Mouse (Mus musculus) embryonic facial prominence, embryonic 10.5 days (tissue): ENCODE data around the gene Car10. TPM values are rescaled to one million over a fixed set of nuclear protein-coding genes. Genes with fewer than 3 reads are reported as not detected.

Source experiments
- DNase-seq: peaks from one replicate; pipeline ENCODE4 v3.0.0-alpha.2; 2017; ENCODE audit warnings: low spot score
- H3K27ac ChIP-seq: fragments of 300-500 bp; sonication (generic); replicated peaks from 2 replicates; pipeline ENCODE4 v1.5.1; 2016; ENCODE audit warnings: mild to moderate bottlenecking
- H3K27me3 ChIP-seq: fragments of 300-500 bp; sonication (generic); replicated peaks from 2 replicates; pipeline ENCODE4 v1.6.1; 2016; ENCODE audit warnings: low read depth, mild to moderate bottlenecking; ENCODE audit not compliant: poor library complexity, severe bottlenecking
- H3K36me3 ChIP-seq: fragments of 300-500 bp; sonication (generic); replicated peaks from 2 replicates; pipeline ENCODE4 v1.6.1; 2016; ENCODE audit warnings: mild to moderate bottlenecking, moderate library complexity
- H3K4me1 ChIP-seq: fragments of 300-500 bp; sonication (generic); 2 replicates; pipeline ENCODE4 v1.6.1; 2016
- H3K4me3 ChIP-seq: fragments of 300-500 bp; sonication (generic); 2 replicates; pipeline ENCODE4 v1.5.1; 2016; ENCODE audit warnings: mild to moderate bottlenecking, moderate library complexity
- H3K9me3 ChIP-seq: fragments of 300-500 bp; sonication (generic); 2 replicates; pipeline ENCODE4 v1.6.1; 2016; ENCODE audit warnings: mild to moderate bottlenecking
- WGBS: fragments of 180-500 bp; shearing (Covaris S2); methylation state at CpG from one replicate; pipeline ENCODE4 v1.1.7; 2016; 5-methylcytosine and 5-hydroxymethylcytosine counted together
- polyA plus RNA-seq: library from polyadenylated mRNA; unstranded; fragments of >200 nt; fragmentation: Nextera tagmentation; extraction: Ambion mirVana; gene quantifications from 2 replicates; pipeline ENCODE4 v1.2.1, GENCODE M21; 2016

Car10 gene
- polyA plus RNA-seq, 1 experiment from 2014 or later: 0.41 TPM

DNA sequence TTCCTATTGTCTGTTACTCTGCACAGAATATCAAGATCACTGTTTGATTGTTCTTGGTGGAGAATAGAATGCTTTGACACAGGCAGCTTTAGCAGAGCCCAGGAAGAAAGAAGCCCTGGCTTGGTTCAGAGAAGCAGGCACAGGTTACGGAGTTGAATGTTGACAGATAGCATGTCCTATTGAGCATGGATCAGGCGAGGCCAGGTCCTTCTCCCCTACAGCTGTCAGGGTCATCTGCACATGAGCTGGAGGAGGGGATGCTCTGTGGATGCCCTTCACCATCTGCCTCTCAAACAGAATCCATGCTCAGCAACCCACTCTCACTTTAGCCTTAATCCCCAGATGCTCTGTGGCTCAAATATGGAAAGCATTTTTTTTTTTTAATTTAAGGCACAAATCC is 339.1 kb downstream of the Car10 start:
- 63% methylated on average over 2 of the region's 2 CpGs for WGBS
- Histone ChIP-seq H3K27ac (no peak overlapping the region), H3K27me3 (no peaks in the 10 kb centered on the region), H3K4me1 (no peaks in the 10 kb centered on the region), H3K4me3 (no peak overlapping the region), H3K36me3 (no peaks in the 10 kb centered on the region), H3K9me3 (no peaks in the 10 kb centered on the region)
- no peak for DNase-seq

DNA sequence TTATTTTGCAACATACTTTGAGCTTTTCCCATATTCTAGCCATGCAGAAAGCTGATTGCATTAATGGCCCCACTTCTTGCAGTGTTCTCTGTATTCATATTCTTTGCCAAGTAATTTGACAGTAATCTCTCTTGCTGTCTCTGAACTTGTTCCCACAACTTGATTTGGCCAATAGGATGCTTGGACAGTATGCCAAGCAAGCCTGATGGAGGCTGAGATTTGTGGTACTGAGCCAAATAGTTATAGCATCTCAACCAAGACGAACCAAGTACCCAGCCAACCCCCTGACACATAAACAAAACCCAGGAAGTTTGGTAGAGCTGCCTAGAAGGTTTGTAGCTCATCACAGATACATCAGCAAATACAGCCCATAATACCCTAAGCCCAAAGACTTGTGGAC is 342.6 kb downstream of the Car10 start:
- WGBS: 74% methylated on average over 1 of the region's 1 CpGs
- no peak overlapping the region for H3K27ac ChIP-seq
- no peaks in the 10 kb centered on the region for H3K9me3 ChIP-seq

DNA sequence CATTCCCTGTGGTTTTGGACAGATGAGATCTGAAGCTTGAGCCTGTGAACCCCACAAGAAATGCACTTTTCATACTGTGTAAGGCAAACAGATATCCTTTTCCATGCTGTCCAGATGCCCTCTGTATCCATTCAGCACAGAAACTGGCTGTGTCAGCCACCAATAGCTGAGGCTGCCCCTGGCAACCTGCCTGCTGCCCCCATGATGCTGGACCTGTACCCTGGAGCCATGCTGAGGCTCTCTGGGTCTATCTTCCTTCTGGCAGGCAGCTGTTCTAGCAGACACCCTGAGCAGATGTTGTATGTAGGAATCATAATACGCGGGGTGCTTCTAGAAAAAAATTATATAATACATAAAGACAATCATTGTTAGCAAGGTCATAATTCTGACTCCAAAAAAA is 345.9 kb downstream of the Car10 start:
- H3K27me3 ChIP-seq: no peaks in the 10 kb centered on the region
- no peaks in the 10 kb centered on the region for H3K9me3 ChIP-seq
- H3K4me1 ChIP-seq: no peaks in the 10 kb centered on the region
- H3K4me3 ChIP-seq: no peak overlapping the region
- H3K27ac ChIP-seq: no peak overlapping the region
- WGBS: 91% methylated on average over 2 of the region's 2 CpGs
- no peaks in the 10 kb centered on the region for H3K36me3 ChIP-seq
- DNase-seq: no peak

More for the DNA sequence above, 342.6 kb downstream of the Car10 start:
- Histone ChIP-seq H3K27me3 (no peaks in the 10 kb centered on the region), H3K4me3 (no peak overlapping the region), H3K4me1 (no peaks in the 10 kb centered on the region), H3K36me3 (no peaks in the 10 kb centered on the region)
- no peak for DNase-seq

DNA sequence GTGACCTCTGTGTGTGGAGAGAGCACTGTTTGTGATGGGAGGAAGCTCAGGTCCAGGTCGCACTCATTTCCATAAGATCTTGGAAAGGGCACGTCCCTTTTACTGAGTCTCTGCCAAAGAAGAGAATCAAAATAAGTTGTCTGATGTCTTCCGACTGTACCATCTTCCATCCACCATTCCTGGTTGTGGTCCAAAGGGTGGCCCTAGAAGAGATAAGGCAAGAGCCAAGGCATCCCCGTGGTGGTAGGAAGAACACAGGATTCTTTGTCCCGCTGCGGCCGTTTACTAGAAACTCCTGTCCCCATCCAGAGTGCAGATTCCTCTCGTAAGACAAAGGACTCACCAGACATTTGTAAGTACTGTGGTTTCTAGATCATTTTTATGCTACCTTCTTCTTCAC is 346.9 kb downstream of the Car10 start:
- Histone ChIP-seq H3K27ac (no peak overlapping the region), H3K4me3 (no peak overlapping the region), H3K27me3 (no peaks in the 10 kb centered on the region), H3K4me1 (no peaks in the 10 kb centered on the region), H3K36me3 (no peaks in the 10 kb centered on the region), H3K9me3 (no peaks in the 10 kb centered on the region)
- DNase-seq: no peak
- 79% methylated on average over 8 of the region's 8 CpGs for WGBS

DNA sequence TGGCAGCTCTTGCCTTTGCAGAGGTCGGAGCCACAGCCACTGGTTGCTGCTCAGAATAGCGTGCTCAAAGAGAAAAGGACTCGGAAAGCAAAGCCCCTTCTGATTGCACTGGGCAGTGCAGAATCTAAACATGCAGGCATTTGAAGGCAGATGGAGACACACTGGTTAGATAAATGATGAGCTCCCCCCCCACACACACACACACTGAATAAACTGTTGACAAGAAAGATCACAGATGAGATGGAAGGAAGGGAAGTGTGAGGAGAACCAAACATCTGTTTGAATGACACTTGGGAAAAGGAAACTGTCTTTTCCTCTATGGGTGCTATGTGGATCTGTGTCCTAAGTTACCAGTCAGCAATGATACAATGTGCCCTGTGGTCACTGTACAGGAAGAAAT is 349.7 kb downstream of the Car10 start:
- no peak overlapping the region for H3K4me3 ChIP-seq
- no peak overlapping the region for H3K27ac ChIP-seq
- H3K4me1 ChIP-seq: no peaks in the 10 kb centered on the region
- H3K27me3 ChIP-seq: no peaks in the 10 kb centered on the region
- no peaks in the 10 kb centered on the region for H3K36me3 ChIP-seq
- no peaks in the 10 kb centered on the region for H3K9me3 ChIP-seq
- 78% methylated on average over 3 of the region's 3 CpGs for WGBS
- no peak for DNase-seq

DNA sequence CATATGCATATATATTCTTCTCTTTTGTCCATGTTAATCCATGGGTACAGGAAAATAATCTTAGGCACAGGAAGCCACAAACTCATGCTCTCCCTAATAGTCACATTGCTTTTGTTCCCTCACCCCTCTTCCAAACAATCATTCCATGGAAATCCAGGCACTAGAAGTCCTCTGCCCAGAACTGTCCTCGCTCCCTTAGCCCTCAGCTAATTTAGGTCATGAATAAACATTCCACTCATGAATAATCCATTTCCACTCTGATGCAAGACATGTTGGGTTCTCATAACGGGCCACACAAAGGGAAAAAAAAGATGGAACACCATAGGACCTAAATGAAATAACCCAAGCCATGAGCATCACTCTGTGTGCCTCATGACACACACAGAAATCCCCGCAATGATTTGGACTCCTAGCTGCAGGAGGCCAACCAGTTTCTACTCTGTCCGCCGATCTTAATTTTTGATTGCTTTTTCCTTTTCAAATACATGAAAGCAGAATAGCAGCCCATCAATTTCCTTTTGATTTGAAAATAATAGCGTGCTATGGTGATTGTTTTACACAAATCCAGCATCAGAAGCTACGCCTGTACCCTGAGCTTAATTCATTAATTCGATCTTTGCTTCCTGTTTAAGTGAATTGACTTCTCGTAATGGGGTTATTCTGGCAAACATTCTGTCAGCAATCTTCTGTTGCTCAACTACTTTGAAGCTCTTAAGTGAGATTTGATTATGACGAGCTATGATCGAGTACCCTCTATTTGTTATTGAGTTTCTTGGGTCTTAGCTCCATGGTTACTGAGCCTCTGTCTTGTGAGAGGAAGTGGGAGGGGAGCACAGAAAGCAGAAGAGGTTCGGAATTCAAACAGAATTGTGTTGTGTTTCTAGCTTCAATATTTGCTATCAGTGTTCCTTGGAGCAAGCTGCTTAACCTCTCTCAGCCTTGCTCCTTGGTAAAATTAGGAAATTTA is 350.7 kb downstream of the Car10 start:
- WGBS: 82% methylated on average over 12 of the region's 12 CpGs

DNA sequence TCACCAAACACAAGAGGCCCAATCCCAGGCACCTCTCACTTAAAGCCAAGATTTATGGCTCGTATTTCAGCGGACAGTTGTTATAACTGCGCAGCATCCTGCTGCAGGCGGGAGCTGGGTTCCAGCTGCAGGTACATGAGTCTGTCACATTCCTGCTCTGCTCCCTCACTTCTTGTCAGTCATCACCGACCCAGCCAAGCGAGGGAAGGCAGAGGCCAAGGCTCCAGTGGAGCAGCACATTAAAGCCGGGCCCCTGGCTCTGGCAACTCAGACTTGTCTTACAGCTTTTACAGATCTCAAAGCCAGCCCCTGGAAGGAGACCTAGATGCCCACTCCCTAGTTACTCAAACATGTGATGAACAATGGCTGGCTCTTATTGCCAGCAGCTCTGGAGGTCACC is 352.7 kb downstream of the Car10 start:
- WGBS: 75% methylated on average over 7 of the region's 7 CpGs
- peak; percentile 10 for DNase-seq
- Histone ChIP-seq H3K36me3 (no peaks in the 10 kb centered on the region), H3K4me1 (no peaks in the 10 kb centered on the region), H3K27ac (no peak overlapping the region), H3K4me3 (no peak overlapping the region), H3K27me3 (no peaks in the 10 kb centered on the region), H3K9me3 (no peaks in the 10 kb centered on the region)

More for the DNA sequence above, 350.7 kb downstream of the Car10 start:
- no peaks in the 10 kb centered on the region for H3K9me3 ChIP-seq
- H3K36me3 ChIP-seq: no peaks in the 10 kb centered on the region
- no peaks in the 10 kb centered on the region for H3K4me1 ChIP-seq
- H3K27me3 ChIP-seq: no peaks in the 10 kb centered on the region
- no peak overlapping the region for H3K27ac ChIP-seq
- no peak overlapping the region for H3K4me3 ChIP-seq
- DNase-seq: no peak

DNA sequence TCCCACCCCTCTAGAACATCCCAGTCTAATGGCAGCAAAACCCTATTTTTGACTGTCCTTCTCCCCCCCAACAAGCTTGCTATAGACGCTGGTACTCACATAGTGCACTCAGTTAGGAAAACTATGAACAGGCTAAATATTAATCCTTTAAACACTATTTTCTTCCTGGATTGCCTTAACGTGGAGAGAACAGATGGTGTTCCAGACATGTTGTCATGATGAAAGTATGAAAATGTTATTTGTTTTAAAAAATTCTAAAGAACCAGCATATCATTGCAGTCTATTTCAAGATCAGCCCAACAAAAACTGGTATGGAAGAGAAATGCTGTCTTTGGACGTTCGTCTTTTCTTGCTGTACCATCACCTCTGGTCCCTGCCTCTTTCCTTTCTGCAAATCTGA is 368.4 kb downstream of the Car10 start:
- Histone ChIP-seq H3K27me3 (no peaks in the 10 kb centered on the region), H3K4me3 (no peak overlapping the region), H3K9me3 (no peaks in the 10 kb centered on the region), H3K36me3 (no peaks in the 10 kb centered on the region), H3K4me1 (no peaks in the 10 kb centered on the region; the same call in 1 of the 2 replicates), H3K27ac (no peak overlapping the region)
- WGBS: 84% methylated on average over 4 of the region's 4 CpGs
- DNase-seq: no peak

DNA sequence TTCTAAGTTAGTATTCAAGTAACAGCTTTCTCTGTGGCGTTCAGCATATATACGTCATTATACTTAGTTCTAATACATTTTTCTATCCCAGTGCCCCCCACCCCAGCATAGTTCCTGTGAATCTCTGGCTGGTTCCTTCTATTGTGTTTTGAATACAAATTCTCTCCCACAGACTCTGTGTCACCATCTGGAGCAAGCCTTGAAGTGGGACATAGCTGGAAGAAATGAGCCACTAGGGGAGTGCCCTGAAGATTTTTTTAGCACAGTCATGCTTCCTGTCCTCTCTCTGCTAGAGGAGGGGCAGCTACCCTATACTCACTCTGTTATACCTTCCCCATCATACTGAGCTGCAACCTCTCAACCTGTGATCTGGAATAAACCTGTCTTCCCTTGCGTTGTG is 369.9 kb downstream of the Car10 start:
- DNase-seq: no peak
- H3K36me3 ChIP-seq: no peaks in the 10 kb centered on the region
- WGBS: 87% methylated on average over 3 of the region's 3 CpGs
- no peak overlapping the region for H3K27ac ChIP-seq
- H3K9me3 ChIP-seq: no peaks in the 10 kb centered on the region
- H3K27me3 ChIP-seq: no peaks in the 10 kb centered on the region
- H3K4me3 ChIP-seq: no peak overlapping the region
- H3K4me1 ChIP-seq: no peaks in the 10 kb centered on the region; the same call in 1 of the 2 replicates

DNA sequence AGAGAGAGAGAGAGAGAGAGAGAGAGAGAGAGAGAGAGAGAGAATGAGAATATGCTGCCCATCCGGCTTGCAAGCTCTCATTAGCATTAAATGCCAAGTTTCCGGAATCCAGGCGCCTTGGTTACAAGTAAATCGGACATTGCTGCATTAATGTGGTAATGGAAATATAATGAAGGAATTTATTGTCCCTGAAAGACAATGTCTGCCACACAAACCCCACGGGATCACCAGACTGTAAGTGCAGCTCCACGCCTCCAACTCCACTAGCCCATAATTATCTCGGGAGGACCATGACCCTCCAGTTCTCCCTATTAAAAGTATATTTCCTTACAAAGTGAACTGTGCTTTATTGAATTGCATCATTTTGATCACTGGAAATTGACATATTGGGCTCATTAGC is 372.9 kb downstream of the Car10 start:
- H3K36me3 ChIP-seq: no peaks in the 10 kb centered on the region
- no peaks in the 10 kb centered on the region; the same call in 1 of the 2 replicates for H3K4me1 ChIP-seq
- H3K9me3 ChIP-seq: no peaks in the 10 kb centered on the region
- DNase-seq: no peak
- WGBS: 72% methylated on average over 7 of the region's 7 CpGs
- no peaks in the 10 kb centered on the region for H3K27me3 ChIP-seq
- H3K4me3 ChIP-seq: no peak overlapping the region
- H3K27ac ChIP-seq: no peak overlapping the region

DNA sequence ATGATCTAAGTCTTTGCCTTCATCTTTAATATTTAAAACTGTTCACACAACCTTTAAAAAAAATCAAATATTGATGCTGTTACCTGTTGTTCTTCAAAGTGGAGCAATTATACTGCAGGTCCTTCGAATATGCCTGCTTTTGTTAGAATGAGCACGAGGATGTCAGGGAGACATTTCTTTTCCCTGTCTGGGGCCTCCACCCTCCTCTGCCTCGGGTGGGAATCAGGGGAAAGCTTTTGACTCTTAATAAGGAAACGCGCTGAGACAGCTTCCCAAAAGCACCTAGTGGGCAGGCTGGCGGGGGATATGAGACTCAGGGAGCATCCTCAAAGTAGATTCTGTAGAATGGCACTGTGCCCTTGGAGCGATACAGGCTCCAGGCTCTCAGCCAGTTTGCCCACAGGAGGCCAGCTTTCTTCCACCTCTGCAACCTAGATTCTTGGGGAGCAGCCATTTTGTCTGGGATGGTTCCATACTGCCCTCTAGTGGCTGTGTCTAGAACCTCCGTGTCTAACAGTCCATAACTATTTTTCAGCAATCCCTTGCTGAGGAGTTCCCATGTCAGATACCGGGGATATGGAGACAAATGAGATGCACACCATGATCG is 373.8 kb downstream of the Car10 start:
- 45% methylated on average over 10 of the region's 10 CpGs for WGBS
- Histone ChIP-seq H3K36me3 (no peaks in the 10 kb centered on the region), H3K27me3 (no peaks in the 10 kb centered on the region), H3K27ac (no peak overlapping the region; the same call in 1 of the 2 replicates), H3K4me3 (peak overlapping the region; percentile 27; the same call in 1 of the 2 replicates), H3K4me1 (no peaks in the 10 kb centered on the region; the same call in 1 of the 2 replicates), H3K9me3 (no peaks in the 10 kb centered on the region)
- DNase-seq: peak; percentile 74

DNA sequence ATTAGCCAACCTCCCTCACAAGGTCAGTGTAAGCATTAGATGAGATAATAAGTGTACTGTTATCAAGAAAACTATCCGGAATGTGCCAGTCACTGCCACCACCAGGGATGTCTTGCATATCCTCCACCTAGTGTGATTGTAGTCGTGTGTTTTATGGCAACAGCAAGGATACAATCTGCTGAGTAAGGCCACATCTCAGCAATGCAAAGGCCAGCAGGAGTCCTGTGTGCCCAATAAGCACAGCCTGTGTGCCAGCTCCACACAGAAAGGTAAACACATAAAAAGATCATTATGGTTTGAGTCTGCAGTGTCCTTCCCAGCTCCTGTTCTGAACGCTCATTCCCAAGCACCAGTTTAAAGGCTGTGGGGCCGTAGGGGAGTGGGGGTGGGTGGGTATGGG is 386.8 kb downstream of the Car10 start:
- Histone ChIP-seq H3K4me1 (no peaks in the 10 kb centered on the region), H3K9me3 (no peaks in the 10 kb centered on the region), H3K27me3 (no peaks in the 10 kb centered on the region), H3K27ac (no peak overlapping the region), H3K4me3 (no peak overlapping the region), H3K36me3 (no peaks in the 10 kb centered on the region)
- no peak for DNase-seq
- WGBS: 88% methylated on average over 4 of the region's 4 CpGs

DNA sequence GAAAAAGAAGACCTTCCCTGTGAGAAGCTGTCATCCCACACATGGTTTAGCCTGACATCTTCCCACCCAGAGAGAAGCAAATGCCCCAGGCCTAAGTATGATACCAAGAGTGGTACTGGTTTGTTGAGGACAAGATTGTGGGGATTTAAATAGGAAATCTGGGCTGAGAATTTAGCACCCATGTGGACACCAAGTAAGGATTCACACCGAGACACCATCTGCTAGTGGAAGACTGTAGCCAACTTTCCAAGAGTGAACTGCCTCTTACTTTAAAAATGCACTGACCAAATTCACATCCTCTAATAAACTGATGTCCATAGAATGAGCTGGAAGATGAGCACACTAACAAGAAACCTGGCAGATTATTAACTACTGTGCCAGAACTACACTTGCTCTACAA is 389.2 kb downstream of the Car10 start:
- no peak overlapping the region for H3K27ac ChIP-seq
- WGBS: 87% methylated on average over 1 of the region's 1 CpGs
- H3K4me3 ChIP-seq: no peak overlapping the region
- no peak for DNase-seq
- H3K4me1 ChIP-seq: no peaks in the 10 kb centered on the region
- no peaks in the 10 kb centered on the region for H3K9me3 ChIP-seq
- no peaks in the 10 kb centered on the region for H3K27me3 ChIP-seq
- H3K36me3 ChIP-seq: no peaks in the 10 kb centered on the region
